Mouse (Mus musculus) brown adipose tissue, adult 24 weeks (tissue): ENCODE results near the gene N4bp3. TPM values are rescaled to one million over a fixed set of nuclear protein-coding genes. Genes with fewer than 3 reads are reported as not detected.
"Not testable (repeated sequence)": the region's sequence is repeated elsewhere in the genome, so short reads cannot be mapped to it uniquely, and the experiment has no call there.

Experiments
- H3K27ac ChIP-seq: fragments of 200-500 bp; replicated peaks from 2 replicates; pipeline ENCODE4 v1.5.1; 2012; ENCODE audit warnings: low read depth, mild to moderate bottlenecking, low read length
- H3K4me1 ChIP-seq: fragments of 200-500 bp; 2 replicates; pipeline ENCODE4 v1.6.1; 2012; ENCODE audit warnings: low read length, mixed read lengths; ENCODE audit not compliant: control insufficient read depth, insufficient read depth, insufficient read length
- H3K4me3 ChIP-seq: fragments of 200-500 bp; 2 replicates; pipeline ENCODE4 v1.5.1; 2012; ENCODE audit warnings: low read depth, mild to moderate bottlenecking, low read length, moderate library complexity; ENCODE audit not compliant: insufficient read depth
- polyA plus RNA-seq: library from polyadenylated mRNA; stranded (reverse); fragments of >200 nt; gene quantifications from 2 replicates; pipeline ENCODE4 v1.2.4, GENCODE M21; 2012; ENCODE audit not compliant: missing spikeins, insufficient read depth, insufficient read length

N4bp3 gene
- polyA plus RNA-seq, 1 experiment: 2.0 TPM

- no peak overlapping the region for H3K4me3 ChIP-seq
- H3K27ac ChIP-seq: no peak overlapping the region
- no peaks in the 10 kb centered on the region for H3K4me1 ChIP-seq
Observed at GRCm38 (mm10) chr11:51625187-51625820, 25.3 kb downstream of the N4bp3 start.

GRCm38 (mm10) chr11:51622971-51623491 lies 27.6 kb downstream of the N4bp3 start:
- Histone ChIP-seq H3K4me3 (no peak overlapping the region), H3K4me1 (peaks cover 2% of the 10 kb centered on the region; the same call in 1 of the 2 replicates), H3K27ac (no peak overlapping the region)

- Histone ChIP-seq H3K4me3 (no peak overlapping the region), H3K4me1 (peaks cover 2% of the 10 kb centered on the region; the same call in 1 of the 2 replicates), H3K27ac (no peak overlapping the region)
Observed at GRCm38 (mm10) chr11:51621776-51622175, 28.9 kb downstream of the N4bp3 start.

- Histone ChIP-seq H3K27ac (no peak overlapping the region), H3K4me1 (peaks cover 2% of the 10 kb centered on the region; the same call in 1 of the 2 replicates), H3K4me3 (peak overlapping the region; percentile 75)
Observed at GRCm38 (mm10) chr11:51620084-51620483, 30.6 kb downstream of the N4bp3 start.

GRCm38 (mm10) chr11:51619409-51620060 lies 31.1 kb downstream of the N4bp3 start, which contains the start of gene Nhp2:
Nhp2 (plus strand) TSS chr11:51619735.
- Histone ChIP-seq H3K4me3 (peak within 1 kb of the TSS; percentile 75), H3K27ac (peak within 1 kb of the TSS; percentile 5; the same call in 1 of the 2 replicates), H3K4me1 (peaks cover 2% of the 10 kb centered on the region)

GRCm38 (mm10) chr11:51618894-51619408 lies 31.7 kb downstream of the N4bp3 start:
- Histone ChIP-seq H3K4me3 (peak overlapping the region; percentile 50), H3K27ac (no peak overlapping the region; the same call in 1 of the 2 replicates), H3K4me1 (peaks cover 2% of the 10 kb centered on the region)

GRCm38 (mm10) chr11:51617693-51618092 lies 32.9 kb downstream of the N4bp3 start:
- Histone ChIP-seq H3K4me3 (no peak overlapping the region), H3K4me1 (peaks cover 2% of the 10 kb centered on the region), H3K27ac (no peak overlapping the region)

- not testable (repeated sequence) for H3K27ac ChIP-seq, H3K4me3 ChIP-seq, H3K4me1 ChIP-seq
Observed at GRCm38 (mm10) chr11:51616113-51616512, 34.5 kb downstream of the N4bp3 start.

GRCm38 (mm10) chr11:51615601-51616000 lies 35.0 kb downstream of the N4bp3 start:
- Histone ChIP-seq H3K4me3 (peak overlapping the region; percentile 63), H3K27ac (peak overlapping the region; percentile 90)

GRCm38 (mm10) chr11:51615129-51615528 lies 35.5 kb downstream of the N4bp3 start:
- peaks cover 2% of the 10 kb centered on the region for H3K4me1 ChIP-seq
- peak overlapping the region; percentile 90 for H3K27ac ChIP-seq
- H3K4me3 ChIP-seq: peak overlapping the region; percentile 63

More at GRCm38 (mm10) chr11:51615601-51616000, 35.0 kb downstream of the N4bp3 start:
- peaks cover 2% of the 10 kb centered on the region for H3K4me1 ChIP-seq

GRCm38 (mm10) chr11:51614256-51614655 lies 36.4 kb downstream of the N4bp3 start:
- Histone ChIP-seq H3K27ac (no peak overlapping the region), H3K4me3 (no peak overlapping the region), H3K4me1 (peaks cover 2% of the 10 kb centered on the region)

- H3K4me1 ChIP-seq, H3K27ac ChIP-seq, H3K4me3 ChIP-seq: not testable (repeated sequence)
Observed at GRCm38 (mm10) chr11:51609940-51610339, 40.7 kb downstream of the N4bp3 start.

GRCm38 (mm10) chr11:51609266-51609909 lies 41.3 kb downstream of the N4bp3 start:
- H3K4me3 ChIP-seq: no peak overlapping the region
- H3K27ac ChIP-seq: no peak overlapping the region
- no peaks in the 10 kb centered on the region for H3K4me1 ChIP-seq

GRCm38 (mm10) chr11:51607096-51607738 lies 43.4 kb downstream of the N4bp3 start:
- peak overlapping the region; percentile 66 for H3K27ac ChIP-seq
- H3K4me3 ChIP-seq: peak overlapping the region; percentile 98
- no peaks in the 10 kb centered on the region for H3K4me1 ChIP-seq
